Mouse (Mus musculus) CH12.LX (cell line): Measurements from ENCODE around the gene Tmx2. TPM values are rescaled to one million over a fixed set of nuclear protein-coding genes. Genes with fewer than 3 reads are reported as not detected.

Experiments
- DNase-seq: peaks from one replicate; pipeline ENCODE4 v3.0.0-alpha.2; 2013; ENCODE audit errors: extremely low read depth
- H3K27ac ChIP-seq: 2 replicates; pipeline ENCODE4 v1.5.1; 2012; ENCODE audit warnings: low read depth, mild to moderate bottlenecking, control low read depth, moderate library complexity; ENCODE audit not compliant: insufficient read depth
- H3K27me3 ChIP-seq: replicated peaks from 2 replicates; pipeline ENCODE3; 2012; ENCODE audit warnings: inconsistent platforms
- H3K36me3 ChIP-seq, 2 experiments: replicated peaks in 1 of 2; 2 replicates each; pipeline versions ENCODE3 to v1.6.1; 2012; ENCODE audit warnings: inconsistent platforms in 1 of 2, low read length in 1 of 2, mild to moderate bottlenecking in 1 of 2, mixed read lengths in 1 of 2, moderate library complexity in 1 of 2; ENCODE audit not compliant: control insufficient read depth in 1 of 2, insufficient read depth in 1 of 2
- H3K4me1 ChIP-seq, 2 experiments: 2 replicates each; pipeline ENCODE4 v1.6.1; 2012; ENCODE audit warnings: inconsistent platforms in 1 of 2, moderate library complexity in 1 of 2; ENCODE audit not compliant: insufficient read depth in 2 of 2, control insufficient read depth in 1 of 2
- H3K4me2 ChIP-seq: 2 replicates; pipeline ENCODE4 v1.6.1; 2012; ENCODE audit warnings: low read depth, mild to moderate bottlenecking, control low read depth; ENCODE audit not compliant: poor library complexity, insufficient read depth, severe bottlenecking
- H3K4me3 ChIP-seq, 3 experiments: fragments of 150-350 bp in 1 of 3; sonication (generic) in 1 of 3; replicated peaks in 1 of 3; 2 replicates each; pipeline versions ENCODE3 to v1.5.1; 2011 to 2012; ENCODE audit warnings: low read depth in 2 of 3, low read length in 2 of 3, mild to moderate bottlenecking in 2 of 3, moderate library complexity in 2 of 3, control low read depth in 1 of 3, improper control_type of control experiment in 1 of 3, inconsistent platforms in 1 of 3, mixed read lengths in 1 of 3; ENCODE audit not compliant: poor library complexity in 1 of 3
- H3K79me2 ChIP-seq: replicated peaks from 2 replicates; pipeline ENCODE4 v1.6.1; 2012; ENCODE audit warnings: mild to moderate bottlenecking, moderate library complexity; ENCODE audit not compliant: control insufficient read depth, poor library complexity, insufficient read depth, severe bottlenecking; ENCODE audit errors: extremely low read depth
- H3K9ac ChIP-seq: 2 replicates; pipeline ENCODE4 v1.6.1; 2012; ENCODE audit warnings: low read depth, mild to moderate bottlenecking, control low read depth, moderate library complexity; ENCODE audit not compliant: insufficient read depth
- H3K9me3 ChIP-seq: replicated peaks from 2 replicates; pipeline ENCODE3; 2012; ENCODE audit warnings: low read length, inconsistent platforms, mixed read lengths
- ELF1 ChIP-seq: IDR thresholded peaks from 2 replicates; pipeline ENCODE4 v1.6.1; 2014; ENCODE audit warnings: low read depth, mild to moderate bottlenecking, inconsistent platforms, low read length, improper control_type of control experiment
- KAT2A ChIP-seq: IDR thresholded peaks from 2 replicates; pipeline ENCODE4 v1.6.1; 2012; ENCODE audit warnings: low read length, improper control_type of control experiment, inconsistent platforms; ENCODE audit not compliant: insufficient replicate concordance
- MXI1 ChIP-seq: IDR thresholded peaks from 2 replicates; pipeline ENCODE4 v1.6.1; 2011; ENCODE audit warnings: mild to moderate bottlenecking, low read depth, low read length, improper control_type of control experiment
- NRF1 ChIP-seq: IDR thresholded peaks from 2 replicates; pipeline ENCODE4 v1.6.1; 2014; ENCODE audit warnings: low read depth, mild to moderate bottlenecking, inconsistent platforms, low read length, improper control_type of control experiment, moderate library complexity
- RAD21 ChIP-seq: IDR thresholded peaks from 2 replicates; pipeline ENCODE4 v1.6.1; 2011; ENCODE audit warnings: low read depth, mild to moderate bottlenecking, low read length, improper control_type of control experiment, moderate library complexity
- RCOR1 ChIP-seq: conservative IDR thresholded peaks from 2 replicates; pipeline ENCODE4 v1.6.1; 2012; ENCODE audit warnings: low read depth, mild to moderate bottlenecking, inconsistent platforms, low read length, improper control_type of control experiment
- SIN3A ChIP-seq: IDR thresholded peaks from 2 replicates; pipeline ENCODE4 v1.6.1; 2012; ENCODE audit warnings: low read length, improper control_type of control experiment, inconsistent platforms
- USF2 ChIP-seq: conservative IDR thresholded peaks from 2 replicates; pipeline ENCODE4 v1.6.1; 2011; ENCODE audit warnings: low read depth, low read length, improper control_type of control experiment
- ZC3H11A ChIP-seq: IDR thresholded peaks from 2 replicates; pipeline ENCODE4 v1.6.1; 2012; ENCODE audit warnings: low read depth, mild to moderate bottlenecking, inconsistent platforms, low read length, improper control_type of control experiment
- ZKSCAN1 ChIP-seq: IDR thresholded peaks from 2 replicates; pipeline ENCODE4 v1.6.1; 2012; ENCODE audit warnings: low read depth, inconsistent platforms, low read length, improper control_type of control experiment, borderline replicate concordance
- ZMIZ1 ChIP-seq: IDR thresholded peaks from 2 replicates; pipeline ENCODE4 v1.6.1; 2012; ENCODE audit warnings: low read depth, mild to moderate bottlenecking, inconsistent platforms, low read length, improper control_type of control experiment
- dilution Hi-C: fragments of 300-500 bp; cut with MboI; formaldehyde crosslinking; loops from 2 replicates; pipeline ENCODE4 v1.14.3; 2020; ENCODE audit warnings: low sequenced_read_pairs; ENCODE audit not compliant: extremely low pct_unique_long_range_greater_than_20kb, extremely low pct_ligation_motif_present
- in situ Hi-C: fragments of 300-500 bp; cut with MboI; formaldehyde crosslinking; loops from 3 replicates; pipeline ENCODE4 v1.14.3; 2019; ENCODE audit warnings: low sequenced_read_pairs, low pct_ligation_motif_present, low pct_unique_long_range_greater_than_20kb, mixed read lengths
- polyA plus RNA-seq: library from polyadenylated mRNA; unstranded; fragments of >175 nt; gene quantifications from 2 replicates; pipeline ENCODE4 v1.2.1, GENCODE M21; 2012; ENCODE audit warnings: low read depth; ENCODE audit not compliant: insufficient read length
- total RNA-seq, 2 experiments: library from RNA; depleted of rRNA; stranded (reverse); fragments of 300-350 nt in 1 of 2; fragments of >200 nt in 1 of 2; gene quantifications; 2 replicates each; pipeline ENCODE4 v1.2.3; 2012 to 2014

Tmx2 gene
- total and polyA plus RNA-seq, 3 experiments, result 68.1 to 76.5 (median 70.4) TPM

DNA sequence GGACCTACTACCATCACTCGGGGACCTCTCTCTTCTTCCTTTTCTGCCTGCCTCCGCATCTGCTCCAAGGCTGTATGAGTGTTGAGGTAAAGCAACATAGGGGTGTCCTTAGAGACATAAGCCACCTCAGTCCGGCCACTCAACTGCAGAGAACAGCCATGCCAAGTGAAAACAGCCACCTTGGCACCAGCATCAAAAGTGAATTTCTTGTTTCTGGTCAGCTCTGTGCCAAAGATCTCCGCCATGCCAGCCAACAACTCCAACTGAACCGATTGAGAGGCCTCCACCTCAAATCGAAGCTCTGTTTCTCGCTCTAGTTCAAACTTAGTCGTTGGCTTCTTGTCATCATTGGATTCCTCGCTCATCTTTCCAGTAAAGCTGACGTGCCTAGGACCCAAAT, 46.8 kb upstream of the Tmx2 start:
- H3K9ac ChIP-seq, result peak overlapping the region; percentile 96; the same call in 1 of the 2 replicates
- H3K4me3 ChIP-seq, result peak overlapping the region; percentile 12 to 69 (median 68)
- dilution Hi-C loops, result no loop called here

DNA sequence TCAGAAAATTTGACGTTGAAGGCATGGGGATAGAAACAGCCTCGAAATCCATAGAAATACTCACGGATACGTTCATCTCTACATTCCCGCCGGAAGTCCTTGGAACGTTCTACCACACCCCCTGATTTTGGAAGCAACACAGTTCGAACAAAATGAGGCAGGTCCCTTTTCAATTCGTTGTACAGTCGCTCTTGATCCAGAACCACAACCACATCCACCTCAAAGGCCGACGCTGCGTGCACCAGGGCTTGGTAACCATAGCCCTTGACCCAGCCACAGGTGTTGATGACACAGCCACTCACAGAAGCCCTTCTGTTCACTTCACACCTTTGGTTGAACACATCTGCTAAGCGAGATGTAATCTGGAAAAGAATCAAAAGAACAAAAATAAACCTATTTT, 44.9 kb upstream of the Tmx2 start:
- Histone ChIP-seq H3K9me3 (no peaks in the 10 kb centered on the region), H3K4me2 (no peak overlapping the region), H3K4me1 (peaks cover 8 to 37% of the 10 kb centered on the region in 2 experiments), H3K36me3 (peaks cover 22 to 44% of the 10 kb centered on the region in 2 experiments), H3K79me2 (peaks cover 30% of the 10 kb centered on the region), H3K27ac (no peak overlapping the region), H3K9ac (no peak overlapping the region), H3K27me3 (no peaks in the 10 kb centered on the region), H3K4me3 (no peak overlapping the region)
- DNase-seq, result no peak
- dilution Hi-C loops (no loop called here), in situ Hi-C loops (no loop called here)
- no peak for TF ChIP-seq ZC3H11A

More for the DNA sequence above, 46.8 kb upstream of the Tmx2 start:
- Histone ChIP-seq H3K4me2 (peak overlapping the region; percentile 95), H3K79me2 (peaks cover 30% of the 10 kb centered on the region), H3K27me3 (no peaks in the 10 kb centered on the region), H3K27ac (no peak overlapping the region), H3K36me3 (peaks cover 22 to 44% of the 10 kb centered on the region in 2 experiments), H3K4me1 (peaks cover 8 to 37% of the 10 kb centered on the region in 2 experiments), H3K9me3 (no peaks in the 10 kb centered on the region)
- TF ChIP-seq USF2 (no peak), MXI1 (no peak), ELF1 (no peak), KAT2A (no peak), NRF1 (no peak), RCOR1 (no peak), ZMIZ1 (no peak)
- DNase-seq, result no peak
- in situ Hi-C loops, result no loop called here

DNA sequence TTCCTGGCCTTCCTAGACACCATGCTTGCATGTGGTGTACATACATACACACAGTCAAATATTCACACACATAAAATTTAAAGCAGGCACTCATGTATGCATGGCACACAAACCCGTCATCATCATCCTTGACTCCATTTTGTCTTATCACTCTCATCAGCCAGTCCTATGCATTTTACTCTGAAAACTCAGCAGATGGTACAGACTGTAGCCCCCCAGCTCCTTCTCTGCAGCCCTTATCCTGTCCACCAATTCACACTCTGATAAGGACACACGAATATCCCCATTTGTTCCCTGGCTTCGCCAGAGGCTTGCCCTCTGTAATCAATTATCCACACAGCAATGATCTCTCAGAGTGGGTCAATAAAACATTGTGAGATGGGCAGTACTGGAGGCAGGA, 42.2 kb upstream of the Tmx2 start:
- H3K27me3 ChIP-seq, result no peaks in the 10 kb centered on the region
- no peak overlapping the region for H3K9ac ChIP-seq
- no peak overlapping the region for H3K4me3 ChIP-seq
- no peak for DNase-seq
- no peak overlapping the region for H3K27ac ChIP-seq
- peaks cover 21% of the 10 kb centered on the region for H3K79me2 ChIP-seq
- dilution Hi-C loops, result no loop called here
- H3K4me1 ChIP-seq, result peaks cover 8 to 41% of the 10 kb centered on the region in 2 experiments
- no peaks in the 10 kb centered on the region for H3K9me3 ChIP-seq
- TF ChIP-seq SIN3A (no peak), RAD21 (no peak), ZMIZ1 (no peak), MXI1 (no peak), ZKSCAN1 (no peak)
- TF ChIP-seq, all 38 proteins: peak for 0
- H3K4me2 ChIP-seq, result no peak overlapping the region
- H3K36me3 ChIP-seq, result peaks cover 22 to 44% of the 10 kb centered on the region in 2 experiments
- in situ Hi-C loops, result no loop called here
